Mouse (Mus musculus): ENCODE measurements around the gene Ticrr. TPM values are rescaled to one million over a fixed set of nuclear protein-coding genes. Genes with fewer than 3 reads are reported as not detected.

Ticrr gene
- polyA plus RNA-seq, 3 experiments from 2014 or later: 0.95 to 3.8 (median 1.3) TPM

DNA sequence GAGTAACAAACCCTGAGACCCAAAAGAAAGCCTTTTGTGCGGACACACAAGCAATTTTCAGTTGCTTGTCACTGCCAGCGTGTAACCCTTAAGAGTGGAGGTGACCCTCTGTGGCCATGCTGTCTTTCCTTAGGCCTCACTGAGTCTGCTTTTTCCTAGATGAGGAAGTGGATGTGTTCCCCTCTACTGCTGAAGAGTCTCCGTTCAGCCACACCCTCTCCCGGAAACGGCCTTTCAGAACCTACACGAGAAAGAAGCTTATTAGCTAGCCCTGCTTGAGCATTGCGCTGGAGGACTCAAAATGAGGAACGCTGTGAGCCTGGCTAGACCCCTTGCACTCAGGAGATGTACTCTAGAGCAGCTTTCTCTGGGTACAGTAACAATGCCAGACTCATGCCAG is 36.5 kb downstream of the Ticrr start:
- ATAC-seq: no peak

GRCm38 (mm10) chr7:79702755-79703154 is 42.8 kb downstream of the Ticrr start:
- no peak for ATAC-seq

GRCm38 (mm10) chr7:79705210-79705609 is 45.2 kb downstream of the Ticrr start:
- no peak for ATAC-seq

GRCm38 (mm10) chr7:79710130-79710607 is 50.2 kb downstream of the Ticrr start:
- ATAC-seq: no peak

- no peak for ATAC-seq
These were observed 50.8 kb downstream of the Ticrr start for GRCm38 (mm10) chr7:79710831-79711230.

- peak; percentile 71 for ATAC-seq
These were observed 55.4 kb downstream of the Ticrr start, which contains the start of gene Kif7 for GRCm38 (mm10) chr7:79715187-79715981. Gene Kif7, minus strand, starts transcription at chr7:79715720.

DNA sequence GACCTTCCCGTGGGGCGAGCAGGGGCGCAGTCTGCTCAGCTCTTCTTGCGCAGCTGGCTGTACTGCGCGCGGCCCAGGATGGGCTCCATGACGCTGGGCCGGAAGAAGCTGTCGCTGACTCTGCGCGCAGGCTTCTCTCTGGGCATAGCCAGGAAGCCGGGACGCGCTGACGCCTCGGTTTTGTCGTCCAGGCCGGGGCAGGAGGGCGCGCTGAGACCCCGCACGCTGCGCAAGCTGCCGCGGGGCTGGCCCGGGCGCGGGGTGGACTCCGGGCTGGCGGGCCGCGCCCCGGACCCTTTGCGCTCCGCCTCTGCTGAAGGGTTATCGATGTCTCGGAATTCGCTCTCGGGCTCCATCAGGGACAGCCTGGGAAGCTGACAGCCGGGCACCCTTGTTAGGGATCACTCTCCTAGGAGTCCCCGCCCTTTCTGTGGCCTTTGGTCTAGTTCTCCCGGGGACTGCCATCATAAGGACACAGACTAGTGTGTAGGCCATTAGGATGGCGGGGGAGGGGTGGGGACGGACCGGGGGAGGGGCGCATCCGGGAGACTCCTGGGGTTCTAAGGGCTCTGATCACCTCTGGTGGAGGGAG is 61.5 kb downstream of the Ticrr start:
- peak; percentile 93 for ATAC-seq

DNA sequence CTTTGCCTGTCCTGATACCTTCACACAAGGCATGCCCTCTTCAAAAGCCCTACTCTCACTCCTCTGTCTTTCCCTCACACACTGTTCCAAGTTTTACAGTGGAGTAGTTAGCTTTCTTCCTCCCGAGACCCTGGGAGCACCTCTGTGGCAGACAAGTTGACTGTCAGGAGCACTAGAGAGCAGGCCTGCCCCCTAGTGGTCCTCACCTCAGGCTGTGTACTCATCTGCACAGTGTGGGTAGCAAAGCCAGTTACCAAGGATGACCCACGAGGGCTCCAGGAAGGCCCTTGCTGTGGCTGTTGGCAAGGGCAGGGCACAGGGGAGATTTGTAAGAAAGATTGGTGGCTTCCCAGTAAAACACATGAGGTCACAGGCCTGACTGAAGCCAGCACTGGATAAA is 67.1 kb downstream of the Ticrr start:
- ATAC-seq: peak; percentile 48

- ATAC-seq: peak; percentile 73
These were observed 68.2 kb downstream of the Ticrr start for GRCm38 (mm10) chr7:79728219-79728618.

GRCm38 (mm10) chr7:79729169-79729568 is 69.2 kb downstream of the Ticrr start:
- ATAC-seq: peak; percentile 73

DNA sequence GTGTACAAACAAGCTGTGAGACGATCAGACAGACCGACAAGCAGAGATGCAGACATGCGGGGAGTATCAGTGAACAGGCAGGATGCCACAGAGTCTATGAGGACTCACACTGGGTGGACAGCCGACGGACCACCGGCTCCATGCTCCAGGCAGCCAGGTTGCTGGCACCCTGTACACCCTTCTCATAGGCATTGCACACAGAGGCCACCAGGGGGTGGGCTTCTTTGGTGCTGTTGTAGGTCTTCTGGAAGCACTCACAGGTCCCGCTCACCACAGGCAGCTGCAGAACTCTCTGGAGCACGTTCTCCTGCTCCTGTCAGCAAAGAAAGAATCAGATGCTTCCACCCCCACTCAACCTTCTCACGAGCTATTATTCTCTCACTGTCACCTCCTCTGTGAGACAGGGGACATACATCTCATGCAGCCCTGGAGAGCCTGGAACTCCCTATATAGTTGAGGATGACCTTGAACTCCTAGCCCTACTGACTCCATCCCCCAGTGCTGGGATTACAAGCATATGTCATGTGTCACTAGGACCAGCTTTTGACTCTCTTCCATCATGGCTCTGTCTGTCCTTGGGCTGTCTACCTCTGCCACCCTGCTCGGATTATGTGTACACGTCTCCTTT is 69.9 kb downstream of the Ticrr start:
- ATAC-seq: no peak

GRCm38 (mm10) chr7:79731438-79731837 is 71.4 kb downstream of the Ticrr start:
- ATAC-seq: no peak

- no peak for ATAC-seq
These were observed 72.6 kb downstream of the Ticrr start, which contains the start of gene Plin1 for GRCm38 (mm10) chr7:79732622-79733021. Gene Plin1, minus strand, starts transcription at chr7:79732903.

DNA sequence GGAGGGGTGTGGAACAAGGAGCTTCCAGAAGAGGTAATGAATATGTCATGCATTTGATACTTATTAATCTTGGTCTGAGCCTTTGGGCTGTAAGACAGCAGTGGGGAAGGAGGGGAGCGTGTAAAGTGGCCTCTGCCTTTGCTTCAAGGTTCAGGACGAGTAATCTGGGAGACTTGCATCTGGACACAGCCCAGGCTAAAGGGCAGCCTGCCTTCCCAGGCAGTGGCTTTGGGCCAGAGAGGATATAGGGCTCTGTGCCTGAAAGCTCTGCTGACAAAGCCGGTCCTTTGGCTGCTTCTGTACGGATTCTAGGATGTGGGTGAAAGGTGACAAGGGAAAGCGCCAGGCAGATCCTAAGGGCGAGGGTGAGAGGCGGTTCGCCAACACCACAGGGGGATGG is 74.6 kb downstream of the Ticrr start:
- no peak for ATAC-seq

GRCm38 (mm10) chr7:79736511-79736910 is 76.5 kb downstream of the Ticrr start:
- ATAC-seq: no peak

DNA sequence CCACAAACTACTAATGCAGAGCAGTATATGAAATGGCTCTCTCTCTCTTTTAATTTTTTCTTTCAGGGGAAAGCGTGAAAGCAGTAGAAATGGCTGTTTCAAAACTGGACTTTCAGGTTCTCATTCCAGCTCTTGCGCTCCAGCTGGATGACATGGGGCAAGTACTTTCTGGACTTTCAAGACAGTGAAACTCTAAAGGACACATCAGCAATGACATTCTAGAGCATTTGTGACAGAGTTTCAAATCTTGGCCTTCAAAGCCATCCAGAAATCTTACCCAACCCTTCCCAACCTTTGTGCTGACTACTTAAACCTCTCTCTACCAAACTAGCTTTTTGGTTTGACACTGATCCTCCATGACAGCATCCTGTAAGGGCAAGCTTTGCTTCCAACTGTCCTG is 78.9 kb downstream of the Ticrr start:
- ATAC-seq: no peak

GRCm38 (mm10) chr7:79740279-79740678 is 80.3 kb downstream of the Ticrr start:
- ATAC-seq: no peak

DNA sequence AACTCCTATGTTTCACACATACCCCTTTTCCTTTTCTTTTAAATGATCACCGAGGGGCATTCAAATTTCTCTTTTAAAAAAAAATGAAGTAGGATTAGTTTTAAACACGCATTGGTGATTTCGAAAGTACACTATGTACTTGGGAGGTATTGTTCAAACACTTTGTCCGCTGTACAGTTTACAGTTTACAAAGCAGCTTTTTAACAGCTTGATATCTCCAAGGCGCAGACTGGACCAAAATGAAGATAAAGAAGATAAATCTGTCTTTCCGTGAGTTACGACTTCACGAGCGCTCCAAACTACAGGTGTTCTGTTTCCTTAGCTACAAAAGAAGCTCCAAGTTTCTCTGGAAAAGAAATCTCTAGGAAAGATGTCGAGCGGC is 82.3 kb downstream of the Ticrr start:
- peak; percentile 5 for ATAC-seq

DNA sequence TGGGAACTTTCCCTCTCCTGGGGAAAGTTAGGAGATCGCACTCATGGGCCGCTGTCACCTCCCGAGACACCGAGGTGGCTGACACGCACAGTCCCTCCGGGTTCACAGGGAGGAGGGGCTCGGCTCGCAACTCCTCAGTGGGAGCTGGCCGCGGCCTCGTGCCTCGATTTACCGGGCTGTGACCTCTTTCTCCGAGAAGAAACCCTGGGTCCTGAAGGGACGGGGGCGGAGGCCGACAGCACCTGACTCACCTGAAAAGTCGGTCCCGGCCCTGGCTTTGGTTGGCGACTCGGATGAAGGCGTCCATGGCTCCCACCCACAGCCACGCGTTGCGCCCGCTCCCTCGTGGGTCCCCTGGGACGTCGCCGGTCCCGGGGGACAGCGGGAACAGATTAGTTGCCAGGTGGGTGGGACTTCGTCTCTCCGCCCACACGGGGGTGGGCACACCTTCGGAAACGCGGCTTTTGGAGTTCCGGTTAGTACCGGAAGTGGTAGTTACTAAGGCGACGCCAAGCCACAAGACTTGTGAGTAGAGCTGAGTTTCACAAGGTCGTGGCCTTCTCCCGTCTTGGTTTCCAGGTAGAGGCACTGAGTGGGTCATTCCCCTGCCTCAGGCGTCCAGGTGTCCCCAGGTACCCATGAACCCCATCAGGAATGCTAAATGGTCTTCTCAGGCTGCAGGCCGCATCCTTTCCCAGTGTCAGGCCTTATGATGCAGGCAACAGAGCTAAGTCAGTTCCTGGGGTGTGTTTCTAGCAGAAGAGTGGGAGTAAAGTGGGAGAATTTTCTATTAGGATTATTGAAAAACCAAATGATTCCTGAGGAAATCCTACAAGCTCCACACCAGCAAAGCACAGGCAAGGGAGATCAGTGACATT is 82.9 kb downstream of the Ticrr start, which contains the start of the genes Pex11a and Wdr93:
Pex11a (minus strand) TSS at position 473 of the 878 bp plus-strand sequence.
Wdr93 (plus strand) TSS at position 505 of the 878 bp plus-strand sequence.
- ATAC-seq: peak; percentile 96

- no peak for ATAC-seq
These were observed 84.1 kb downstream of the Ticrr start for GRCm38 (mm10) chr7:79744051-79744450.

GRCm38 (mm10) chr7:79744585-79744984 is 84.6 kb downstream of the Ticrr start:
- ATAC-seq: no peak

GRCm38 (mm10) chr7:79747659-79748058 is 87.7 kb downstream of the Ticrr start:
- ATAC-seq: no peak
